Mouse (Mus musculus) A20 (cell line): ENCODE results near the gene Car10.

ENCODE experiments used
- DNase-seq: peaks from one replicate; pipeline ENCODE4 v3.0.0-alpha.2; 2011; ENCODE audit warnings: low read depth, low spot score

Gene Car10

DNA sequence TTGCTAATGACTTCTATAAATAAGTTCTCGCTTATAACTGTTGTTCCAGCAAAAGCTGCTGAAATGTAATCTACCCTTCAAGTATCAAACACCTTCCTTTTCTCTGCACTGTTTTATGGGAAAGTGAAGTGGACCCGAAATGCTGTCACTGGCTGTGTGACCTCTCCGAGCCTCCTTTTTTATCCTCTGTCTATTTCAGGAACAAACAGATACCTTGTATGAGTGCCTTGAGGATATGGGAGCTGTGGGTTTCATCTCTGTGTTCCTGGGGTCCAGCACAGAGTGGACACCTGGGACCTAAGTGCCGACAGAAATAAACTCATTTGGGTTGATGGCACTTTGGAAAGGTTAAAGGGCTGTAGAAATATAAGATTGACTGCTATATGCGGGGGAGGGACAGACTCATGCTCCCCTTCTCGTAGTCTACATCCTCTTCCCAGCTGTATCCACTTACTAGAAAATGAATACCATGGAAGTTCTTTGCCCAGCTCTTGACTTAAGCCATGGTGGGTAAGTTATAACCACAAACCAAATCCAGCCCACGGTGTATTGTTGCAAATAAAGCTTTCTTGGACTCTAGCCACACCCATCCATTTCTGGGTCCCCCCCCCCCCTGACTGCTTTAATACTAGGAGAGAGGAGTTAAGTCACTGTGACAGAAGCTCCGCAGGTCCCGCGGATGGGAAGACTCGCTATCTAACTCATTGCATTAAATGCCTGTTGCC lies 474.3 kb downstream of the Car10 start:
- DNase-seq: no peak

- no peak for DNase-seq
These were observed 479.6 kb downstream of the Car10 start for GRCm38 (mm10) chr11:93577441-93577840.

DNA sequence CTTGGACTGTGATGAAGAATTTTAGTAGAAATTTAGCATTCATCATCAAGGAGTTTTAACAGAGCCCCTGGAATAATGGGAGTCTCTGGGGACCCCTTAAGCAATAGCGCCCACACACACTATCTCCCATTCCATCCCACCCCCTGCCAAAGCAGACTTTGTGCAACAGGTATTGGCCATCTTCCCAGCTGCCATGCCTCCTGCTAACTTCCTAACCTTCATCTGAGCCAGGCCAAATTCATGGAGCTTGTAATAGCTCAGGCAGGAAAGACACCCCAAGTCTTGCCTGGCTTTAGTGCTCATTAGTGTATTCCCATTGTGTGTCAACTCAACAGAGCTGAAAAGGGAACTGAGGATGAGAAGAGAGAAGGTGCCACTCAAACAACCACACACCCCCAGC lies 481.8 kb downstream of the Car10 start:
- no peak for DNase-seq

DNA sequence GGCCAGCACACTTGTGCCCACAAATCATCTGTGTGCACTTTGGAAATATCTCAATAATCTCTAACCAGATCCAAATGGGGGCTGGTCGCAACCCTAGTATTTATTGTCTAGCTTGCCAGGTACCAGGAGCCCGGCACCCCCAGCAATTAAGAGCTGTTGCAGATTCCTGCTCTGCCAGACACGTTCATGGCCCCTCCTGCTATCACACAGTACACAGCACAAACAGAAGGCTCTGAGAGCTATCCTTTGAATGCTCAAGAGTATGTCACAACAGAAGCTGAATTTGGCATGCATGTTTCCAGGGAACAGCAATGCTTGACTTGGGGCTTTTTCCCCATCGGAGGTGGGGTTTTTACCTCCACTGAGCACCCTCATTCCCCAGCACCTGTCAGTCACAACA lies 483.5 kb downstream of the Car10 start:
- DNase-seq: no peak

- DNase-seq: no peak
These were observed 490.0 kb downstream of the Car10 start for GRCm38 (mm10) chr11:93587788-93588187.

- DNase-seq: no peak
These were observed 492.8 kb downstream of the Car10 start for GRCm38 (mm10) chr11:93590652-93591051.

GRCm38 (mm10) chr11:93594033-93594432 lies 496.2 kb downstream of the Car10 start:
- DNase-seq: no peak

GRCm38 (mm10) chr11:93598175-93598574 lies 500.3 kb downstream of the Car10 start:
- no peak for DNase-seq

- no peak for DNase-seq
These were observed 501.9 kb downstream of the Car10 start for GRCm38 (mm10) chr11:93599755-93600154.

DNA sequence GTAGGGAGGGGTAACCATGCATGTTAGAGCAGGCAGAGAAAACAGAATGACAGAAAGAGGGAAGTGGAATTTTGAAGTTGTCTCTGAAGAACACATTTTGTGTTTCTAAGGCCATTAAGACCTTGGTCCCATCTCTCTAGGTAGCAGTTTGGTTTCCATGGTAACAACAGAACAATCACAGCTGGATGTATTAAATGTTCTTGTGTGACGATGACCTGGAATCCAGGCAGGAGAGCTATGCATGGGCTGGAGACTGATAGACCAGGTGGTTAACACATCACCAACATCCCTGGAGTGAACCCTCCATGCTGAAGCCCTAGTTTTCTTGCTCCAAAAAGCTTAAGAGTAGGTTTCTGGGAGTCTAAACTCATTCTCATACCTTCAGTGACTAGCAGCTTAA lies 505.7 kb downstream of the Car10 start:
- DNase-seq: no peak

DNA sequence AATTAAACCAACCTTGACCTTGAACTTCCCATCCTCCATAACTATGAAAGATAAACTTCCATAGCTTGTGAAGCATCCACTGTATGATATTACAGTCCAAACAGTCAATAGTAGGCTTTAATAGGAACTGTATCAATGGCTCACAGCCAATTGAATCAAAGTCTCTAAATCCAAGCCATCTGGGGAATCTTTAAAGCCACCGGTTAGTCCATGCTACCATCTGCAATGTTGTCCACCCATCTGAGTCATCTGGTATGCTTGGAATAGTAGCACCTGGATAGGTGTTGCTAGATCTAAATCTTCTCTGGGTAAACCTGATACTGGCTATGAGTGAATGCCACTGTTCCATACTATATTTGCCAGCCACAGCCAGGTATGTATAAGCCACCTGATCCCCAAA lies 509.3 kb downstream of the Car10 start:
- DNase-seq: no peak

DNA sequence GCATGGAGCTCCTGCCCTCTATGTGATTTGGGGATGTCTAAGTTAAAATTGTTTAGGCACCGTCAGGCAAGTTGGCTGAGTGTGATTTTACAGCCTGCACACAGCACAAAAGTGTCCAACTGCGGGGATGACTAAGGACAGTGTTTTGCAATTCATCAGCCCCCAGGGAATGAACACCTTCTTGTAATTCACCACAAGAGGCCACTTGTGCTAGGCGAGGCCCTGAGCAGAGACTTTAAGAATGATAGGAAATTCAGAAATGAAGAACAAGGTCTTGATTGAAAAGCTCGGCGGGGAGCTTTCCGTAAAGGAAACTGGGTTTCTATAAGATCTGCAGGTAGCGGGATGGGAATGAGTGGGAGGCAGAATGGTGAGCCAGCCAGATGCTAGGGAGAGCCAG lies 510.9 kb downstream of the Car10 start:
- no peak for DNase-seq

DNA sequence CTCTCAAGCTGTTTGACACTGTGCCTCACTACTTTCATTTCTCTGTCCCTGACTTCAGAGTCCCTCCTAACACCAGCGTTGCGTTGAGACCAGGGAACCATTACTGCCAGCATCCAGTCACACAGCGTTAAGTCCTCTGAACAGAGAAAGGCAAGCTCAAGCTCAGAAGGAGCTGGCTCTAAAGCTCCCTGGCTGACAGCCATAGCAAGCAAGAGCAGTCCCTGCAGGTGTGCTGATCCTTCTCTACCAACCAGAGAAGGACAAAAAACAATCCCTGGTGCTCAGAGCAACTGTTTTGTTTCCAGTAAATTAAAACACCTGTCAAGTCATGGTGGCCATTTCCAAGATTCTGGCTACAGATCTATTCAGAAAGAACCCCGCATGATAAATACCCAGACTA lies 514.2 kb downstream of the Car10 start:
- DNase-seq: no peak

DNA sequence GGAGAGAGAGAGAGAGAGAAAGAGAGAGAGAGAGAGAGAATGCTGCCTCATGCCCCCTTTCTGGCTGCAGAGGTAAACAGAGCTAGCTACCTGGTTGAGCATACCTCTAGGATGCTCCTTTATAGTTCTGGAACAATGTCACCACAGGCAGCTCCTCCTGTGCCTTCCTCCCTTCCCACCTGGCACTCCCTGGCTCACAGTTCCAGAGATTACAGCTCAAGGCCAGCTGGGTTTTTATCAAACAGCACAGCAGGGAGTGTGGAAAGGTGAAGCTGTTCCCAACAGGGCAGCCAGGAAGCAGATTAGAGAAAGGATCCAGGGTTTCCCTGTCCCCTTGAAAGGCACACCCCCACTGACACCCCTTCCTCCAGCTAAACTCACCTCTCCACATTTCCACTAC lies 517.0 kb downstream of the Car10 start:
- no peak for DNase-seq

- no peak for DNase-seq
These were observed 525.8 kb downstream of the Car10 start for GRCm38 (mm10) chr11:93623605-93624004.

GRCm38 (mm10) chr11:93639410-93639809 lies 541.6 kb downstream of the Car10 start:
- DNase-seq: no peak

DNA sequence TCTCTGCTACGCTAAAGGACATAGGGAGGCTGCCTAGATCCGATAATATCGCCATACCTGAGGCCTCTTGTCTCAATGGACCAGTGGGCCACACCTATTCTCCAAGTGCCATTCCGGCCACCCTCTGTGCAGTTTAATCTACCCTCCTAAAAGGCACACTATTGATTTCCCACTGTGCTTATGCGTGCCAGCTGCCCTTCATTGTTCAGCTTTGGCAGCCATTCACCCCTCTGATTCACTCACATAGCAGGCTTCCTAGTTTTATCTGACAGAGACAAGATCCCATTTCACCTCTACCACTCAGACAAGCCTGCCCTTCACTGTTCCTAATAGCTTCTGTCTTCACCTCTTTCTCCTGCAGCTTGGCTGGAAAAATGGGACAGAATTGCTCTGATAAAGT lies 543.1 kb downstream of the Car10 start:
- no peak for DNase-seq

DNA sequence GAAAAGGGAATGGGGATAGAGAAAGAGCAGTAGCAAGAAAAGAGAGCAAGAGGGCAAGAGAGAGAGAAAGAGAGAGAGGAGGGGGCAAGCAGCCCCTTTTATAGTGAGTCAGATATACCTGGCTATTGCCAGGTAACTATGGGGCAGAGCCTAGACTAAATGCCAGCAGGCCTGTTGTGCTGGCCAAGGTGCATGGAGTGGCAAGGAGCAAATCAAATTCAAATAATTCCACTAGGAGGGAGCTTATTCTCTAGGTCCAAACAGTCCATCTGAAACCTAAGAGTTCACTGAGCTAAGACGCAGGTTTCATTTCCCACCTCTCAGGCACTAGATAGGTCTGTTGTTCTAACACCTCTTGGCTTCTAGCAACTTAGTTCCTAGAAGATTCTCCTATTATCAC lies 544.5 kb downstream of the Car10 start:
- DNase-seq: no peak

DNA sequence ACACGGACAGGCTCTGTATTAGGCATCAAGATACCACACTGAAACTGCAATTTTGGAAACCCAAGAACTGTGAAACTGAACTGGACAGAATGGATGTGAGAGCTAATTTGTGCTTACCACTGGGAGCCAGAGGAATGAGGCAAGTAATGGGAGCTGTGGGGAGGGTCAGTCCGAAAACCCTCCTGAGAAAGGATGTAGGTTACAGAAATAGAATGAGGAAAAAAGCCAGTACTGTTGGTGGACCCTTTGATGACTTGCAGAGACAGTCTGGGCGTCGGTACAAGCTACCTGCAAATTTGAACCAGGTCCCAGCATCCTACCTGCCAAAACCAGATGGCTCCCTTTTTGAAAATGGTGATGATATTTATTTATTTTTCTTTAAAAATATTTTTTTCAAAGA lies 545.2 kb downstream of the Car10 start:
- no peak for DNase-seq

GRCm38 (mm10) chr11:93643436-93643835 lies 545.6 kb downstream of the Car10 start:
- no peak for DNase-seq

GRCm38 (mm10) chr11:93646216-93646615 lies 548.4 kb downstream of the Car10 start:
- DNase-seq: no peak
